Comparison of ENCODE assay signal across 18 mouse cellular contexts in genomic region chr9:45465396-45466019, GRCm38 (mm10). TPM values are rescaled to one million over a fixed set of nuclear protein-coding genes. Genes with fewer than 3 reads are reported as not detected.
DNase-seq lines count a peak whose midpoint lies in the region; ATAC-seq and TF ChIP-seq lines count a peak whose summit lies in the region.
"Had no signal": no experiment of that assay in that cellular context is flagged by ENCODE, and none has a peak within 500 bp of the region (broad histone marks: within the 10 kb centered on the region; RNA-seq: fewer than 3 reads in every experiment).

No protein-coding gene starts in this region.

- peaks cover 18% of the 10 kb centered on the region for H3K4me1 ChIP-seq in forebrain, embryonic 10.5 days
- H3K4me1 ChIP-seq in forebrain, embryonic 13.5 days = peaks cover 34% of the 10 kb centered on the region
- no peaks in the 10 kb centered on the region for H3K4me1 ChIP-seq in lung, embryonic 14.5 days (ENCODE audit: insufficient read depth)
- H3K4me1 ChIP-seq in heart, embryonic 12.5 days (replicated peaks) = no peaks in the 10 kb centered on the region
- H3K4me1 ChIP-seq: heart, embryonic 15.5 days; liver, embryonic 15.5 days had no signal

- H3K9me3 ChIP-seq in forebrain, embryonic 10.5 days = no peaks in the 10 kb centered on the region
- no peaks in the 10 kb centered on the region for H3K9me3 ChIP-seq in forebrain, embryonic 13.5 days (replicated peaks)
- H3K9me3 ChIP-seq in lung, embryonic 14.5 days (ENCODE audit: low read depth, low read length) = no peaks in the 10 kb centered on the region
- no peaks in the 10 kb centered on the region for H3K9me3 ChIP-seq in heart, embryonic 12.5 days (replicated peaks)
- H3K9me3 ChIP-seq: heart, embryonic 15.5 days; liver, embryonic 15.5 days had no signal

- H3K36me3 ChIP-seq in forebrain, embryonic 10.5 days (replicated peaks) = no peaks in the 10 kb centered on the region
- H3K36me3 ChIP-seq in forebrain, embryonic 13.5 days (ENCODE audit: poor library complexity, severe bottlenecking) = 0 out of 2 replicates have a peak, but pooled peaks cover 4% of the 10 kb centered on the region
- no peaks in the 10 kb centered on the region for H3K36me3 ChIP-seq in lung, embryonic 14.5 days (ENCODE audit: insufficient read depth)
- no peaks in the 10 kb centered on the region for H3K36me3 ChIP-seq in heart, embryonic 12.5 days
- H3K36me3 ChIP-seq: heart, embryonic 15.5 days; liver, embryonic 15.5 days had no signal

- intact Hi-C loops in left cerebral cortex, postnatal 36 days (cut with DNase I) = loop anchor here (5.0 kb wide), 1 partner anchor 33 kb away; no protein-coding TSS in a partner anchor

- H3K4me3 ChIP-seq in forebrain, embryonic 10.5 days = no peak overlapping the region
- H3K4me3 ChIP-seq in forebrain, embryonic 13.5 days = no peak overlapping the region
- no peak overlapping the region for H3K4me3 ChIP-seq in lung, embryonic 14.5 days (ENCODE audit: low read depth, low read length)
- no peak overlapping the region for H3K4me3 ChIP-seq in heart, embryonic 12.5 days
- H3K4me3 ChIP-seq: heart, embryonic 15.5 days; liver, embryonic 15.5 days had no signal

- no peak overlapping the region for H3K4me2 ChIP-seq in forebrain, embryonic 13.5 days
- no peak overlapping the region for H3K4me2 ChIP-seq in lung, embryonic 14.5 days
- H3K4me2 ChIP-seq in heart, embryonic 12.5 days = no peak overlapping the region
- H3K4me2 ChIP-seq: heart, embryonic 15.5 days; liver, embryonic 15.5 days; midbrain, embryonic 11.5 days had no signal

- no peak overlapping the region for H3K9ac ChIP-seq in forebrain, embryonic 13.5 days
- H3K9ac ChIP-seq in lung, embryonic 14.5 days = no peak overlapping the region
- no peak overlapping the region for H3K9ac ChIP-seq in heart, embryonic 12.5 days
- H3K9ac ChIP-seq: heart, embryonic 15.5 days; liver, embryonic 15.5 days had no signal

- ATAC-seq in forebrain, embryonic 13.5 days = no peak
- ATAC-seq in lung, embryonic 14.5 days (ENCODE audit: insufficient read depth) = peak; percentile 44; the same call in 1 of the 2 replicates
- no peak for ATAC-seq in heart, embryonic 12.5 days (ENCODE audit: insufficient number of reproducible peaks, low FRiP score)
- ATAC-seq: forebrain, embryonic 16.5 days had no signal

- DNase-seq in forebrain, embryonic 10.5 days (ENCODE audit: extremely low spot score, low spot score) = no peak
- DNase-seq in lung, embryonic 14.5 days = peak; percentile 32
- DNase-seq in lung, postnatal 4 days = no peak
- DNase-seq in forelimb bud, embryonic 11.5 days (ENCODE audit: low read depth, low spot score) = peak; percentile 29
- DNase-seq in retina, embryonic 14.5 days (ENCODE audit: low spot score) = peak; percentile 33
- DNase-seq in left cerebral cortex, postnatal 36 days (ENCODE audit: low spot score in 2 of 2) = no peak
- DNase-seq: cerebellum, postnatal 14 days; heart, adult 11 months; left cerebral cortex, postnatal 4 days; lung, postnatal 14 days had no signal

- no peak for TF ChIP-seq CTCF in lung, embryonic 14.5 days (IDR thresholded peaks at IDR 0.05; ENCODE audit: low read depth)

- 0 out of 2 replicates have a peak overlapping the region, but pooled peaks have one; percentile 35 for H3K27ac ChIP-seq in forebrain, embryonic 10.5 days
- H3K27ac ChIP-seq in forebrain, embryonic 13.5 days = no peak overlapping the region
- no peak overlapping the region for H3K27ac ChIP-seq in lung, embryonic 14.5 days (ENCODE audit: low read depth)
- H3K27ac ChIP-seq in heart, embryonic 12.5 days (ENCODE audit: poor library complexity, severe bottlenecking) = no peak overlapping the region
- H3K27ac ChIP-seq: heart, embryonic 15.5 days; liver, embryonic 15.5 days had no signal

- H3K27me3 ChIP-seq in forebrain, embryonic 10.5 days (ENCODE audit: poor library complexity, severe bottlenecking) = no peaks in the 10 kb centered on the region
- no peaks in the 10 kb centered on the region for H3K27me3 ChIP-seq in forebrain, embryonic 13.5 days
- no peaks in the 10 kb centered on the region for H3K27me3 ChIP-seq in lung, embryonic 14.5 days (ENCODE audit: insufficient read depth, low read length)
- H3K27me3 ChIP-seq in heart, embryonic 12.5 days (replicated peaks) = peaks cover 7% of the 10 kb centered on the region; the same call in 1 of the 2 replicates
- H3K27me3 ChIP-seq: liver, embryonic 15.5 days had no signal

- WGBS in forebrain, embryonic 10.5 days = 50% methylated on average over 6 of the region's 6 CpGs
- WGBS in forebrain, embryonic 13.5 days = 42% methylated on average over 6 of the region's 6 CpGs
- WGBS in lung, embryonic 14.5 days = 36% methylated on average over 6 of the region's 6 CpGs
- 54% methylated on average over 6 of the region's 6 CpGs for WGBS in heart, embryonic 12.5 days

RNA-seq across cellular contexts. Expression of gene Dscaml1, which starts 39.1 kb away (rescaled TPM):
- 0.28 and 0.79 TPM in 2 replicates for polyA plus RNA-seq in forebrain, embryonic 10.5 days (2016; fragmentation: Nextera tagmentation; extraction: Ambion mirVana)
- 9.6 and 13.6 TPM in 2 replicates for polyA plus RNA-seq in forebrain, embryonic 13.5 days (2015; fragmentation: Nextera tagmentation; extraction: Ambion mirVana)
- 0.05 and 0.20 TPM in 2 replicates for polyA plus RNA-seq in lung, embryonic 14.5 days (2014; fragmentation: Nextera tagmentation; extraction: Ambion mirVana)
- 0.05 and 0.09 TPM in 2 replicates for polyA plus RNA-seq in heart, embryonic 12.5 days (2016; fragmentation: Nextera tagmentation; extraction: Ambion mirVana)
- total RNA-seq in left cerebral cortex, postnatal 36 days (2021) = 10 to 100 TPM; 42.5 to 64.6 TPM
- total RNA-seq: gastrocnemius, adult 18-20 months; MEL had no signal

Comparison
In these comparisons a context has a peak if more than half of its experiments do, and no peak if none do; other contexts are left out.
1. DNase-seq: peak in lung, embryonic 14.5 days (single experiment), forelimb bud, embryonic 11.5 days (single experiment) and retina, embryonic 14.5 days (single experiment); none in forebrain, embryonic 10.5 days (single experiment), lung, postnatal 4 days (0 of 2) and left cerebral cortex, postnatal 36 days (0 of 2).